Mouse (Mus musculus) hindbrain, embryonic 12.5 days (tissue): ENCODE data around the gene Rab5c. TPM values are rescaled to one million over a fixed set of nuclear protein-coding genes. Genes with fewer than 3 reads are reported as not detected.
A peak's percentile ranks its signal among the peaks of the same experiment; 100 is the strongest.

Source experiments
- ATAC-seq: fragments of 200-750 bp; cut with Nextera tagmentation; 2 replicates; pipeline ENCODE4 v1.8.0; 2017; ENCODE audit warnings: moderate TSS enrichment; ENCODE audit not compliant: low FRiP score
- H3K27ac ChIP-seq: fragments of 300-500 bp; sonication (generic); 2 replicates; pipeline ENCODE4 v1.5.1; 2016; ENCODE audit warnings: mild to moderate bottlenecking
- H3K27me3 ChIP-seq: fragments of 300-500 bp; sonication (generic); 2 replicates; pipeline ENCODE4 v1.6.1; 2016; ENCODE audit warnings: mild to moderate bottlenecking
- H3K36me3 ChIP-seq: fragments of 300-500 bp; sonication (generic); 2 replicates; pipeline ENCODE4 v1.6.1; 2016; ENCODE audit warnings: mild to moderate bottlenecking
- H3K4me1 ChIP-seq: fragments of 300-500 bp; sonication (generic); 2 replicates; pipeline ENCODE4 v1.6.1; 2016
- H3K4me2 ChIP-seq: fragments of 300-500 bp; sonication (generic); replicated peaks from 2 replicates; pipeline ENCODE4 v1.6.1; 2016; ENCODE audit warnings: mild to moderate bottlenecking
- H3K4me3 ChIP-seq: fragments of 300-500 bp; sonication (generic); 2 replicates; pipeline ENCODE4 v1.5.1; 2016; ENCODE audit warnings: mild to moderate bottlenecking
- H3K9ac ChIP-seq: fragments of 300-500 bp; sonication (generic); 2 replicates; pipeline ENCODE4 v1.6.1; 2016; ENCODE audit warnings: mild to moderate bottlenecking, moderate library complexity
- H3K9me3 ChIP-seq: fragments of 300-500 bp; sonication (generic); replicated peaks from 2 replicates; pipeline ENCODE4 v1.6.1; 2016; ENCODE audit warnings: mild to moderate bottlenecking
- WGBS: fragments of 180-500 bp; shearing (Covaris S2); methylation state at CpG from one replicate; pipeline ENCODE4 v1.1.7; 2016; 5-methylcytosine and 5-hydroxymethylcytosine counted together
- polyA plus RNA-seq: library from polyadenylated mRNA; unstranded; fragments of >200 nt; fragmentation: Nextera tagmentation; extraction: Ambion mirVana; gene quantifications from 2 replicates; pipeline ENCODE4 v1.2.1, GENCODE M21; 2016

The Rab5c gene
- polyA plus RNA-seq, result 17.7 and 19.9 TPM in 2 replicates

DNA sequence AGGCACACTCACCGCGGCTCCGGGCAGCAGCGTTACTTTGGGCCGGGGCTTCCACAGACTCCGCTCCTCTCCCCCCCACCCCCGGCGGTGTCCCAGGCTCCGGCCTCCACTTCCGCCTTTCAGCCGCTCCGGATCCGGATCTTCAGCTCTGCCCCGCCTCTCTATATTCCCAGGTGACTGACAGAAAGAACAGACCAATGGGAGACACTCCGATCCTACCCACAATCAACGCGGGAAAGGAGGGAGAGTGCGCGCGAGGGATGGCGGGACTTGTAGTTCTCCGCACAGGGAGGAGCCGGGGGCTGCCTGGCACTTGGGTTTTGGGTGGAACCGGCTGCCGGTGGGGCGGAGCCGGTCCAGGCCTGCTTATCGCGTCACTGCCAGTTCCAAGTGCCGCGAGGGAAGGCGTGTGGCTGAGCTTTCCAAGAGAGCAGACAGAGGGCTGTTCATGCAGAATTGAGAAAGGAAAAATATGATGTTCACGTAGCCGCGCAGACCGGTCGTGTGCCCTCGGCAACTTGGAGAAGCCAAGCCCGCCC lies at the start of gene Rab5c:
Rab5c (minus strand) TSS at position 150 of the 539 bp plus-strand sequence.
- Histone ChIP-seq H3K27me3 (no peaks in the 10 kb centered on the region), H3K4me3 (peak within 1 kb of the TSS; percentile 84), H3K9ac (peak within 1 kb of the TSS; percentile 93), H3K4me2 (peak within 1 kb of the TSS; percentile 89), H3K27ac (peak within 1 kb of the TSS; percentile 76), H3K36me3 (peaks cover 5% of the 10 kb centered on the region; the same call in 1 of the 2 replicates), H3K9me3 (no peaks in the 10 kb centered on the region), H3K4me1 (peaks cover 20% of the 10 kb centered on the region)
- ATAC-seq, result peak; percentile 99
- under 1% methylated on average over 39 of the region's 39 CpGs for WGBS

- H3K4me1 ChIP-seq, result 0 out of 2 replicates have a peak, but pooled peaks cover 2% of the 10 kb centered on the region
- H3K4me2 ChIP-seq, result no peak overlapping the region
- no peaks in the 10 kb centered on the region for H3K27me3 ChIP-seq
- H3K27ac ChIP-seq, result no peak overlapping the region
- H3K9me3 ChIP-seq, result no peaks in the 10 kb centered on the region
- 94% methylated on average over 2 of the region's 2 CpGs for whole genome bisulfite sequencing
- peaks cover 33% of the 10 kb centered on the region for H3K36me3 ChIP-seq
- no peak overlapping the region for H3K9ac ChIP-seq
- ATAC-seq, result no peak
- H3K4me3 ChIP-seq, result no peak overlapping the region
These were observed 47.8 kb upstream of the Rab5c start for GRCm38 (mm10) chr11:100785774-100786173.

GRCm38 (mm10) chr11:100784286-100784685 lies 46.3 kb upstream of the Rab5c start:
- H3K27ac ChIP-seq, result no peak overlapping the region
- H3K4me3 ChIP-seq, result no peak overlapping the region
- H3K9me3 ChIP-seq, result no peaks in the 10 kb centered on the region
- 86% methylated on average over 8 of the region's 8 CpGs for WGBS
- ATAC-seq, result no peak
- no peaks in the 10 kb centered on the region for H3K27me3 ChIP-seq
- H3K4me2 ChIP-seq, result no peak overlapping the region
- no peak overlapping the region for H3K9ac ChIP-seq
- peaks cover 33% of the 10 kb centered on the region for H3K36me3 ChIP-seq
- 0 out of 2 replicates have a peak, but pooled peaks cover 2% of the 10 kb centered on the region for H3K4me1 ChIP-seq

GRCm38 (mm10) chr11:100782568-100782967 lies 44.6 kb upstream of the Rab5c start:
- no peaks in the 10 kb centered on the region for H3K27me3 ChIP-seq
- 0 out of 2 replicates have a peak, but pooled peaks cover 2% of the 10 kb centered on the region for H3K4me1 ChIP-seq
- peaks cover 29% of the 10 kb centered on the region for H3K36me3 ChIP-seq
- H3K9ac ChIP-seq, result no peak overlapping the region
- no peak for ATAC-seq
- WGBS, result 86% methylated on average over 13 of the region's 13 CpGs
- H3K27ac ChIP-seq, result no peak overlapping the region
- H3K4me3 ChIP-seq, result no peak overlapping the region
- H3K9me3 ChIP-seq, result no peaks in the 10 kb centered on the region
- H3K4me2 ChIP-seq, result no peak overlapping the region

DNA sequence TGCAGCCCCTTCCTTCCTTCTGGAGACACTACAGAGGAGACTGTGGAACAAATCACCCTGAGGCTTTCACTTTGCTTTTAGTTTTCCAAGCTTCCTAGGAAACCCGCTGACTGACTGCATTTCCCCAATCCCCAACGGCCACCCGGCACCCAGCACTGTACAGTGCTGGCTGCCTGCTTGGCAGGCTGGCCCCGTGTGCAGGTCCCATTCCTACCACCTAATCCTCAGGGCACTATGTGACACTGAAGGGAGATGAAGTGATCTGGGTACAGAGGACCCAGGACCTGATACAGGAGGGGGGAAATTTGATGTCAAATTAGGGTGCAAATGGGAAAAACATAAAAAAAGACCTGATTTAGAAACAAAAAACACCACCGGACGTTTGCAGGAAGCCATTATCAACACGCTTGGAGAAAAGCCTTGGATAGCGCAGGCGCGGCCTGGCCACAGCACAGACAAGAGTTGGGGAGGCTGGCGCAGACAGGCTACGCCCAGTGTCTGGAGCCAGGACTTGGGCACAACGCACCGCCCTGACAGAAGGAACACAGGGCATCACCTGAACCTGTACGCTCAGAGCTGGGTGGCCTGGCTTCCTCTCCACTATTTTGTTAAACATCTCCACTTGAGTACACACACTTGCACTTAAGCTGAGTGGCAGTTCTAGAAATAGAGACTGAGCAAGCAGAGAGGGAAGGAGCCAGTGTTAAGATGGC lies 43.9 kb upstream of the Rab5c start:
- Histone ChIP-seq H3K27me3 (no peaks in the 10 kb centered on the region), H3K9me3 (no peaks in the 10 kb centered on the region), H3K27ac (no peak overlapping the region), H3K4me1 (0 out of 2 replicates have a peak, but pooled peaks cover 2% of the 10 kb centered on the region), H3K4me2 (no peak overlapping the region), H3K4me3 (no peak overlapping the region), H3K9ac (no peak overlapping the region), H3K36me3 (peaks cover 29% of the 10 kb centered on the region)
- 89% methylated on average over 15 of the region's 15 CpGs for WGBS
- ATAC-seq, result no peak

GRCm38 (mm10) chr11:100780247-100780646 lies 42.2 kb upstream of the Rab5c start:
- 86% methylated on average over 8 of the region's 8 CpGs for WGBS
- ATAC-seq, result no peak
- Histone ChIP-seq H3K27ac (no peak overlapping the region), H3K27me3 (no peaks in the 10 kb centered on the region), H3K36me3 (peaks cover 26% of the 10 kb centered on the region), H3K4me3 (no peak overlapping the region), H3K4me1 (no peaks in the 10 kb centered on the region), H3K9ac (no peak overlapping the region), H3K4me2 (no peak overlapping the region), H3K9me3 (no peaks in the 10 kb centered on the region)

- H3K27ac ChIP-seq, result no peak overlapping the region
- H3K4me3 ChIP-seq, result no peak overlapping the region
- no peak for ATAC-seq
- H3K4me1 ChIP-seq, result no peaks in the 10 kb centered on the region
- H3K9ac ChIP-seq, result no peak overlapping the region
- 79% methylated on average over 3 of the region's 3 CpGs for WGBS
- H3K9me3 ChIP-seq, result no peaks in the 10 kb centered on the region
- H3K4me2 ChIP-seq, result no peak overlapping the region
- peaks cover 20% of the 10 kb centered on the region for H3K36me3 ChIP-seq
- no peaks in the 10 kb centered on the region for H3K27me3 ChIP-seq
These were observed 40.1 kb upstream of the Rab5c start for GRCm38 (mm10) chr11:100778069-100778468.

DNA sequence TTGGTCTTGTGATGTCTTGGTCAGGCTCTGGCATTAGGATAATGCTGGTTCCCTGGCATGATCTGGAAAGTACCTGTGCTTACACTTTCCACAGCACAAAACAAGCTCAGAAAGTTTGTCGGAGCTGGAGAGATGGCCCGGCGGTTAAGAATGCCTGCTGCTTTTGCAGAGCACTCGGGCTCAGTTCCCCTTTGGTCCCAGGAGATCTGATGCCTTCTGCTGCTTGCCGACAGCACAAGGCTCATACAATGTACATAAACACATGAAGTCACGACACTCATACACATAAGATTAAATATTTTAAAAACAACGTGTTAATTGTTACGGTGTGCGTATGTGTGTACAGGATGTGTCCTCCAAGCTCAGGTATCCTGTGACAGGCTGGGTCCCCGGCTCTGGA lies 37.9 kb upstream of the Rab5c start:
- H3K27ac ChIP-seq, result no peak overlapping the region
- 84% methylated on average over 10 of the region's 10 CpGs for WGBS
- 0 out of 2 replicates have a peak, but pooled peaks cover 2% of the 10 kb centered on the region for H3K4me1 ChIP-seq
- H3K9me3 ChIP-seq, result no peaks in the 10 kb centered on the region
- 0 out of 2 replicates have a peak, but pooled peaks cover 3% of the 10 kb centered on the region for H3K36me3 ChIP-seq
- no peaks in the 10 kb centered on the region for H3K27me3 ChIP-seq
- ATAC-seq, result no peak
- H3K4me2 ChIP-seq, result no peak overlapping the region
- no peak overlapping the region for H3K9ac ChIP-seq
- H3K4me3 ChIP-seq, result no peak overlapping the region

- H3K27me3 ChIP-seq, result no peaks in the 10 kb centered on the region
- H3K27ac ChIP-seq, result no peak overlapping the region
- 79% methylated on average over 4 of the region's 4 CpGs for WGBS
- H3K9ac ChIP-seq, result no peak overlapping the region
- no peak for ATAC-seq
- H3K4me2 ChIP-seq, result no peak overlapping the region
- no peak overlapping the region for H3K4me3 ChIP-seq
- H3K36me3 ChIP-seq, result no peaks in the 10 kb centered on the region
- peaks cover 9% of the 10 kb centered on the region for H3K4me1 ChIP-seq
- no peaks in the 10 kb centered on the region for H3K9me3 ChIP-seq
These were observed 36.2 kb upstream of the Rab5c start for GRCm38 (mm10) chr11:100774261-100774660.

DNA sequence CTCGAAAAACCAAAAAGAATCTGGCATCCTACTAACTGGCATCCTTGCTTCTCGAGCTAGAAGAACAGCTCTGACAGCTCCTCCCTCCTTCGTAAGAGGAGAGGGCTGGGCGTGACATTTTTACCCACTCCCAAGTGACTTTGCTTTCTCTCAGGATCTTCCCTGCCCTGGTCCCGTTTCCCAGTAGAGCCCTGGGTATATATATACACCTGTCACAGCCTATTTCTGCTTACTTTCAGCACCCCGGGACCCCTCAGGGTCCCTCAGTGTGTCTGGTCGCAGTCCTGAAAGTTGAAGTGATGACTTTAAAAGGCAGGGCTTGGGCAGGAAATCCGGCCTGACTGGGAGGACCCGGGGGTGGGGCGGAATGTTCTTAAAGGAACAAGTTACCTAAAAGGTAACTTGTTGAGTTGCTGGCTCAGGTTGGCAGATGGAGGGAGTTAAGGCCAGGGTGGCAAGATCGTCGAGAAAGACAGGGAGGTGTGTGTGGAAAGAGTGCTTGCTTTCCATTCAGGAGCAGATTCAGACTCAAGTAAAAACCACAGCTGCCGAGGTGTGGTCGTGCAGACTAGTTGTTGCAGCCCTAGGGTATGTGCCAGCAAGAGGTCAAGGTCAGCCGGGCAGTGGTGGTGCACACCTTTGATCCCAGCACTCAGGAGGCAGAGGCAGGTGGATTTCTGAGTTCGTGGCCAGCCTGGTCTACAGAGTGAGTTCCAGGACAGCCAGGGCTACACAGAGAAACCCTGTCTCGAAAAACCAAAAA lies 32.8 kb upstream of the Rab5c start, which contains the start of gene Ghdc:
Ghdc (minus strand) TSS at position 312 of the 763 bp plus-strand sequence.
- Histone ChIP-seq H3K9me3 (no peaks in the 10 kb centered on the region), H3K27me3 (no peaks in the 10 kb centered on the region), H3K27ac (no peak within 1 kb of the TSS), H3K4me1 (peaks cover 9% of the 10 kb centered on the region), H3K9ac (peak within 1 kb of the TSS; percentile 49), H3K4me3 (peak within 1 kb of the TSS; percentile 41), H3K4me2 (peak within 1 kb of the TSS; percentile 48), H3K36me3 (no peaks in the 10 kb centered on the region)
- no peak for ATAC-seq
- WGBS, result 24% methylated on average over 17 of the region's 17 CpGs

DNA sequence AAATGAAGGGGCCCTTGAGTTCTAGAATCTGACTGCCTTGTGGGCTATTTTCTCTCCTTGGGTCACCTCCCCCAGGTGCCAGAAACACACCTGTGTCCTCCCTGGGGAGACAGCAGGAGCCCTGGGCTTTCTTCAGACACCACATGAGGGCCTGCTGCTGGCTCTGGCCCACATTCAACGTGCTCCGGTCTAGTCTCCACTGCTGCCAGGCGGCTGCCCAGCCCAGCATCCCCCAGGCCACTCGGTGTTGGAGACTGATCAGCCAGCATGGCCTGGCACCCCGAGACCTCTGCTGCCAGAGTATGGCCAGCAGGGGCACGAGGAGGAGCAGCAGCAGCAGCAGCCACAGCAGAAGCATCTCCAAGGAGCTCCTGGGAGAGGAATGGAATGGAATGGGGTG lies 32.0 kb upstream of the Rab5c start:
- Histone ChIP-seq H3K4me1 (peaks cover 9% of the 10 kb centered on the region), H3K9ac (peak overlapping the region; percentile 32; the same call in 1 of the 2 replicates), H3K4me2 (peak overlapping the region; percentile 48), H3K27ac (no peak overlapping the region), H3K36me3 (no peaks in the 10 kb centered on the region), H3K27me3 (no peaks in the 10 kb centered on the region), H3K4me3 (peak overlapping the region; percentile 41), H3K9me3 (no peaks in the 10 kb centered on the region)
- ATAC-seq, result no peak
- WGBS, result 56% methylated on average over 6 of the region's 6 CpGs

GRCm38 (mm10) chr11:100767871-100768270 lies 29.9 kb upstream of the Rab5c start:
- no peak for ATAC-seq
- Histone ChIP-seq H3K4me2 (no peak overlapping the region), H3K4me3 (no peak overlapping the region), H3K4me1 (peaks cover 9% of the 10 kb centered on the region), H3K9me3 (no peaks in the 10 kb centered on the region), H3K27ac (no peak overlapping the region), H3K36me3 (no peaks in the 10 kb centered on the region), H3K9ac (no peak overlapping the region), H3K27me3 (peaks cover 3% of the 10 kb centered on the region; the same call in 1 of the 2 replicates)
- 91% methylated on average over 5 of the region's 5 CpGs for WGBS
